ENCODE assay signal across 28 mouse cellular contexts in the genomic region with DNA sequence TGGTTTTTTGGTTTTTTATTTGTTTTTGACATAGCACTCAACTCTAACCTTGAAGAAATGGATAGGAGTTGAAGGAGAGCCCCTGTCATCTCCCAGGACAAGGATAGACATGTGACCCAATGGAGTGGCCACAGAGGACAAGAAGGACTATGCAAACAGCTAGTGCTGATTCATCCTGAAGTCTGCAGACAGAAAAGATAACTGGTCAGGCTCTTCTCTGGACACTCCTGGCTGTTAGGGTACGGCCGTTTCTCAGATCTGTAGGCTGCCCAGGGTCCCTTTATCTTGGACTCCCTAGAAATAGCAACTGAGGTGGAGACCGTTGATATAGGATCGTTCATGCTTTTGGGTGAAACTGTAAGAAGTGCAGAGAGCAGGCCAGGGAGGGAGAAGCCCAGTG. TPM values are rescaled to one million over a fixed set of nuclear protein-coding genes. Genes with fewer than 3 reads are reported as not detected.
DNase-seq lines count a peak whose midpoint lies in the region; ATAC-seq lines count a peak whose summit lies in the region.
"Had no signal": no experiment of that assay in that cellular context is flagged by ENCODE, and none has a peak within 500 bp of the region (broad histone marks: within the 10 kb centered on the region; RNA-seq: fewer than 3 reads in every experiment).

No protein-coding gene starts in this region.

- H3K9me3 ChIP-seq in heart, embryonic 13.5 days, result no peaks in the 10 kb centered on the region
- no peaks in the 10 kb centered on the region for H3K9me3 ChIP-seq in liver, embryonic 15.5 days (replicated peaks)
- H3K9me3 ChIP-seq in midbrain, embryonic 16.5 days (replicated peaks; ENCODE audit: control insufficient read depth, low read length, poor library complexity, severe bottlenecking), result no peaks in the 10 kb centered on the region
- H3K9me3 ChIP-seq: embryonic facial prominence, embryonic 13.5 days; forebrain, embryonic 13.5 days; hindbrain, embryonic 15.5 days; midbrain, embryonic 13.5 days had no signal

- no peak overlapping the region for H3K9ac ChIP-seq in heart, embryonic 13.5 days
- H3K9ac ChIP-seq in liver, embryonic 15.5 days, result peak overlapping the region; percentile 19; the same call in 1 of the 2 replicates
- H3K9ac ChIP-seq in midbrain, embryonic 16.5 days (ENCODE audit: low read depth, low read length), result no peak overlapping the region
- H3K9ac ChIP-seq: embryonic facial prominence, embryonic 13.5 days; forebrain, embryonic 13.5 days; hindbrain, embryonic 15.5 days; limb, embryonic 13.5 days; midbrain, embryonic 13.5 days had no signal

- intact Hi-C loops in heart, postnatal 14 days (cut with DNase I), result no loop called here

- 32% methylated on average over 4 of the region's 4 CpGs for WGBS in heart, embryonic 13.5 days
- 22% methylated on average over 4 of the region's 4 CpGs for WGBS in liver, embryonic 15.5 days (ENCODE audit: insufficient replicate concordance)
- 93% methylated on average over 4 of the region's 4 CpGs for WGBS in midbrain, embryonic 16.5 days

- H3K4me1 ChIP-seq in heart, embryonic 13.5 days, result 0 out of 2 replicates have a peak, but pooled peaks cover 1% of the 10 kb centered on the region
- peaks cover 73% of the 10 kb centered on the region for H3K4me1 ChIP-seq in liver, embryonic 15.5 days (replicated peaks)
- H3K4me1 ChIP-seq in midbrain, embryonic 16.5 days (ENCODE audit: control insufficient read depth, insufficient read depth, low read length), result no peaks in the 10 kb centered on the region
- H3K4me1 ChIP-seq: embryonic facial prominence, embryonic 13.5 days; forebrain, embryonic 13.5 days; hindbrain, embryonic 15.5 days; limb, embryonic 13.5 days; midbrain, embryonic 13.5 days had no signal

- peak overlapping the region; percentile 46 for H3K4me2 ChIP-seq in heart, embryonic 13.5 days
- peak overlapping the region; percentile 66 for H3K4me2 ChIP-seq in liver, embryonic 15.5 days
- no peak overlapping the region for H3K4me2 ChIP-seq in midbrain, embryonic 16.5 days (ENCODE audit: low read length)
- H3K4me2 ChIP-seq: embryonic facial prominence, embryonic 13.5 days; forebrain, embryonic 13.5 days; hindbrain, embryonic 15.5 days; limb, embryonic 13.5 days; midbrain, embryonic 13.5 days had no signal

- no peaks in the 10 kb centered on the region for H3K27me3 ChIP-seq in heart, embryonic 13.5 days (replicated peaks)
- 0 out of 2 replicates have a peak, but pooled peaks cover 3% of the 10 kb centered on the region for H3K27me3 ChIP-seq in liver, embryonic 15.5 days
- no peaks in the 10 kb centered on the region for H3K27me3 ChIP-seq in midbrain, embryonic 16.5 days (ENCODE audit: control insufficient read depth, insufficient read depth, low read depth, low read length)
- H3K27me3 ChIP-seq: embryonic facial prominence, embryonic 13.5 days; forebrain, embryonic 13.5 days; hindbrain, embryonic 15.5 days; limb, embryonic 13.5 days; midbrain, embryonic 13.5 days had no signal

- no peak overlapping the region for H3K4me3 ChIP-seq in heart, embryonic 13.5 days
- H3K4me3 ChIP-seq in liver, embryonic 15.5 days (replicated peaks), result peak overlapping the region; percentile 27
- no peak overlapping the region for H3K4me3 ChIP-seq in midbrain, embryonic 16.5 days (ENCODE audit: low read depth, low read length)
- H3K4me3 ChIP-seq: embryonic facial prominence, embryonic 13.5 days; forebrain, embryonic 13.5 days; heart, adult 2 months; hindbrain, embryonic 15.5 days; limb, embryonic 13.5 days; midbrain, embryonic 13.5 days had no signal

- DNase-seq in heart, postnatal 14 days, result no peak
- peak; percentile 60 for DNase-seq in liver
- DNase-seq in right cerebral cortex, postnatal 10 days (ENCODE audit: low spot score in 2 of 2), result no peak
- DNase-seq in thymus, postnatal 4 days, result no peak
- DNase-seq: adrenal gland, adult 8-10 months; B cell, adult 2 months; cerebellum, adult 11 months; cerebellum, adult 9-10 months; gastrocnemius, postnatal 25 days; heart, adult 2 months; kidney, adult 11 months; kidney, postnatal 25 days; lung, adult 2 months; lung, postnatal 10 days; right cerebral cortex, postnatal 14 days had no signal

- H3K27ac ChIP-seq in heart, embryonic 13.5 days (replicated peaks), result peak overlapping the region; percentile 63
- H3K27ac ChIP-seq in liver, embryonic 15.5 days (replicated peaks), result peak overlapping the region; percentile 98
- H3K27ac ChIP-seq in midbrain, embryonic 16.5 days (ENCODE audit: low read length), result no peak overlapping the region
- H3K27ac ChIP-seq: embryonic facial prominence, embryonic 13.5 days; forebrain, embryonic 13.5 days; heart, adult 2 months; hindbrain, embryonic 15.5 days; limb, embryonic 13.5 days; macrophage; midbrain, embryonic 13.5 days had no signal

- peak; percentile 70 for ATAC-seq in heart, embryonic 13.5 days (ENCODE audit: extremely low read depth, insufficient number of reproducible peaks, low FRiP score, low TSS enrichment)
- ATAC-seq in liver, embryonic 15.5 days (ENCODE audit: insufficient read depth), result peak; percentile 15
- no peak for ATAC-seq in midbrain, embryonic 16.5 days
- ATAC-seq: forebrain, embryonic 13.5 days; inflammation-experienced regulatory T-cells, adult 6 months; midbrain, embryonic 13.5 days had no signal

- H3K36me3 ChIP-seq in heart, embryonic 13.5 days, result no peaks in the 10 kb centered on the region
- H3K36me3 ChIP-seq in liver, embryonic 15.5 days (replicated peaks), result no peaks in the 10 kb centered on the region
- H3K36me3 ChIP-seq in midbrain, embryonic 16.5 days (ENCODE audit: control insufficient read depth, insufficient read depth, low read length), result no peaks in the 10 kb centered on the region
- H3K36me3 ChIP-seq: embryonic facial prominence, embryonic 13.5 days; hindbrain, embryonic 15.5 days; limb, embryonic 13.5 days; midbrain, embryonic 13.5 days had no signal

RNA-seq across cellular contexts. Expression of a gene that starts 55.1 kb away (rescaled TPM):
- 0.23 and 0.24 TPM in 2 replicates for polyA plus RNA-seq in heart, embryonic 13.5 days (2015; fragmentation: Nextera tagmentation; extraction: Ambion mirVana)
- 10 to 100 TPM; 12.8 to 17.8 TPM for total RNA-seq in heart, postnatal 14 days (2021)
- polyA plus RNA-seq in liver, embryonic 15.5 days (2015; fragmentation: Nextera tagmentation; extraction: Ambion mirVana), result not detected in 2 replicates
- polyA plus RNA-seq in midbrain, embryonic 16.5 days (2015; fragmentation: Nextera tagmentation; extraction: Ambion mirVana), result 0.45 and 0.52 TPM in 2 replicates
- total RNA-seq: hematopoietic stem cell, adult 5-6 weeks; megakaryocyte-erythroid progenitor cell, adult 5-6 weeks; monocyte, adult 5-6 weeks had no signal
- polyA plus RNA-seq: inflammation-experienced regulatory T-cells, adult 6 months; macrophage had no signal
